7 mouse cellular contexts compared by ENCODE assay signal in the genomic region with DNA sequence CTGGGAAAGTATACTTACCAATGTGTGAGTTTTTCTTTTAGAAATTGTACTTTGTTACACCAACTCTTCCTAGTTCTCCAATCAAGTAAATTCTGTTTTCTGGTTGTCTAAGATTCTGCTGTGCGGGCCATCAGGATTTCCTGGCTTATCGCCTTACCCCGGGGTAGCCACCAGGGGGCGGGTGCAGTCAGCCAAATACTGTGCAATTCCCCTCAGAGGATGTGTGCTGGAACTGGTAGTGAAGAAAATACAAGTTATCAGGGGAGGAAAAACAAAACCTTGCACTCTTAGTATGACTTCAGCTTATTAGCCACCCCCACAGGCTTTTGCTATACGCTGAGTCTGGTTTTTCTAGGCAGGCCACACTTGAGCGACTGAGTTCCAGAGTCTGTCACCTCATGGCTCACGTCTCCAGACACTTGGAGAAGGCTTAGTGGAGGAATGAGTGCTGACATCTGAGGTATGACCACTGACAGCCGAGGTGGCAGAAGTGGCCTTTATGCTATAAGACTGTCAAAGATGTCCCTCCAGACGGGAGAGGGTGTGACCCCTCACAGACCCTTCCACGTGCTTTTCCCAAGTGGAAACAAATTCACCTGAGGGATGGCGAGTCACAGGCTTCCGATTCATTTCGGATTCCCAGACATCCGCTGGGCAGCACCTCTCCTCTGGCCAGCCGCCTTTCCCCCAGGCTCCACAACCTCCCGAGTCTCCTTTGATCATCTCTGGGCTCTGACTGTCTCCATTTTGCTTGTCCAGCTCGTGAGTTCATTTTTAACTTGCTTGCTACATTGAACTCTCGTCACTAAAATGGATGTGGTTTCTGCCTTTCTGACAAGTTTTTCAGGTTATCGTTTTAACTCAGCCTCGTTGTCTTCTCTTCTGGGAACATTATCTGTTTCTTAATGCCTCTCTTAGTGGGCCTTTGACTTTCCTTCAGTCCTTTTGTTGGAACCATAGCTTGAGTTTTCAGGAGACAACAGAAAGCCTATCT.
DNase-seq lines count a peak whose midpoint lies in the region; ATAC-seq and TF ChIP-seq lines count a peak whose summit lies in the region.

No protein-coding gene starts in this region.

- no peak overlapping the region for H3K4me3 ChIP-seq in intestine, postnatal 0 days (ENCODE audit: low read depth, low read length)
- no peak overlapping the region for H3K4me3 ChIP-seq in liver, postnatal 0 days (ENCODE audit: low read depth, low read length)

- DNase-seq in MN1 (ENCODE audit: low spot score), result peak; percentile 60
- DNase-seq in gastrocnemius, postnatal 25 days, result peak; percentile 51
- DNase-seq in liver, postnatal 0 days, result peak; percentile 79

- no peak overlapping the region for H3K4me2 ChIP-seq in intestine, postnatal 0 days (replicated peaks; ENCODE audit: low read depth)
- H3K4me2 ChIP-seq in liver, postnatal 0 days (ENCODE audit: low read depth, low read length), result no peak overlapping the region

- H3K36me3 ChIP-seq in intestine, postnatal 0 days (ENCODE audit: control insufficient read depth, insufficient read depth), result no peaks in the 10 kb centered on the region; the same call in 1 of the 2 replicates
- no peaks in the 10 kb centered on the region for H3K36me3 ChIP-seq in liver, postnatal 0 days (replicated peaks; ENCODE audit: insufficient read depth, low read length)

- H3K27ac ChIP-seq in intestine, postnatal 0 days (ENCODE audit: low read depth, low read length), result no peak overlapping the region
- peak overlapping the region; percentile 29; the same call in 1 of the 2 replicates for H3K27ac ChIP-seq in liver, postnatal 0 days (ENCODE audit: low read depth)

- no peaks in the 10 kb centered on the region for H3K4me1 ChIP-seq in intestine, postnatal 0 days (replicated peaks; ENCODE audit: control insufficient read depth, insufficient read depth, low read length)
- 0 out of 2 replicates have a peak, but pooled peaks cover 4% of the 10 kb centered on the region for H3K4me1 ChIP-seq in liver, postnatal 0 days (ENCODE audit: insufficient read depth)

- no peaks in the 10 kb centered on the region for H3K9me3 ChIP-seq in intestine, postnatal 0 days (ENCODE audit: control insufficient read depth)
- no peaks in the 10 kb centered on the region for H3K9me3 ChIP-seq in liver, postnatal 0 days (ENCODE audit: low read length)

- TF ChIP-seq EP300 in liver, postnatal 0 days (IDR thresholded peaks at IDR 0.05; ENCODE audit: low read depth), result no peak

- no peaks in the 10 kb centered on the region for H3K27me3 ChIP-seq in intestine, postnatal 0 days (replicated peaks; ENCODE audit: control insufficient read depth, insufficient read depth, low read length)
- H3K27me3 ChIP-seq in liver, postnatal 0 days (ENCODE audit: insufficient read depth, low read length), result no peaks in the 10 kb centered on the region

- ATAC-seq in CD4-positive, CD25-positive, alpha-beta regulatory T cell, adult 4 months, result peak; percentile 71
- ATAC-seq in common myeloid progenitor, adult 5-6 weeks (replicated peaks; ENCODE audit: low read depth, poor library complexity, severe bottlenecking), result peak; percentile 55
- no peak for ATAC-seq in intestine, postnatal 0 days
- ATAC-seq in liver, postnatal 0 days, result peak; percentile 54
- peak; percentile 71 for ATAC-seq in neutrophil, adult 5-6 weeks (ENCODE audit: extremely low read depth, insufficient number of reproducible peaks, low FRiP score, poor library complexity, severe bottlenecking)

- 76% methylated on average over 20 of the region's 20 CpGs for WGBS in intestine, postnatal 0 days
- 59% methylated on average over 20 of the region's 20 CpGs for WGBS in liver, postnatal 0 days (ENCODE audit: insufficient replicate concordance)

- H3K9ac ChIP-seq in intestine, postnatal 0 days (ENCODE audit: low read depth, low read length), result no peak overlapping the region
- H3K9ac ChIP-seq in liver, postnatal 0 days (replicated peaks), result no peak overlapping the region

- TF ChIP-seq CTCF in intestine, postnatal 0 days (IDR thresholded peaks at IDR 0.05; ENCODE audit: low read depth), result peak; percentile 84
- peak; percentile 88 for TF ChIP-seq CTCF in liver, postnatal 0 days (IDR thresholded peaks at IDR 0.05; ENCODE audit: low read depth)
